Mouse (Mus musculus) T-helper 1 cell (primary cell): ENCODE results near the gene 6820408C15Rik.
"Not testable (repeated sequence)": the region's sequence is repeated elsewhere in the genome, so short reads cannot be mapped to it uniquely, and the experiment has no call there.

Experiments used
- in situ Hi-C: fragments of 300-600 bp; cut with MboI, MseI; formaldehyde crosslinking; loops from one replicate; pipeline ENCODE4 v1.15.1; 2025; ENCODE audit warnings: high pct_unique_total_duplicates

Gene 6820408C15Rik

DNA sequence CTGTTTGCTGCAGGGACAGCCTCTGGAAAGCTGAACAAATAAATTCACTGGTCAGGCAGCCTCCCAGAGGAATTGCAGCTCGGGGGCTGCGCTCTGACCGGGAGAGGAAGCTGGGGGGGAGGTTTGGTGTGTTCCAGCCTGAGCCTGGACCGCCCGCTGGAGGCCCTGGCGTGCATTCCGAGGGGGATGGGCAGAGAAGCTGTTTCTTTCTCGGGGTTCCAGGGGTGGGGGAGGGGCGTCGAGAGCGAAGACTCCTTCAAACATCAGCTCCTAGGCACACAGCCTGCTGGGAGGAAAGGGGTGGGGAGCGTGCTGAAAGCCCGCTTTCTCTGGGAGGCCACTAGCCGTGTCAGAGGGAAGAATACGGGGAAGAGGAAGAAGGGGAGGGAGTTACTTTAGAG is 4.4 kb upstream of the 6820408C15Rik start:
- in situ Hi-C loops = no loop called here

DNA sequence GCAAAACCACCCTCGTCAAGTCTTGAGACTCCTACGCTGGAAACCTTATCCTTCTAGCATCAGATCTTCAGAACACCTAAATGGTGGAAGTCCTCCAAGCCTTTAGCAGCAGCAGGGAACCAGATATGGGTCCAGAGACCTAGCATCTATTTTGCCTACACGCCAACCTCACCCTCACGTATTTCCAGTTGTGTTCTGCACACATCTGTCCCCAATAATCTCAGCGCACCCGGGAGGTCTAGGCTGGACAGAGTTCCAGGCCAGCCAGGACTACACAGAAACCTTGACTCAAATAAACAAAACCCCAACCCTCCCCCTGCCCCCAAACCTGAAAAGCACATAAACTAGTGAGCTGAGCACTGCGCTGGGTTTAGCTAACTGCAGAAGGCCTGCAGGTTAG is 3.9 kb upstream of the 6820408C15Rik start:
- in situ Hi-C loops = no loop called here

DNA sequence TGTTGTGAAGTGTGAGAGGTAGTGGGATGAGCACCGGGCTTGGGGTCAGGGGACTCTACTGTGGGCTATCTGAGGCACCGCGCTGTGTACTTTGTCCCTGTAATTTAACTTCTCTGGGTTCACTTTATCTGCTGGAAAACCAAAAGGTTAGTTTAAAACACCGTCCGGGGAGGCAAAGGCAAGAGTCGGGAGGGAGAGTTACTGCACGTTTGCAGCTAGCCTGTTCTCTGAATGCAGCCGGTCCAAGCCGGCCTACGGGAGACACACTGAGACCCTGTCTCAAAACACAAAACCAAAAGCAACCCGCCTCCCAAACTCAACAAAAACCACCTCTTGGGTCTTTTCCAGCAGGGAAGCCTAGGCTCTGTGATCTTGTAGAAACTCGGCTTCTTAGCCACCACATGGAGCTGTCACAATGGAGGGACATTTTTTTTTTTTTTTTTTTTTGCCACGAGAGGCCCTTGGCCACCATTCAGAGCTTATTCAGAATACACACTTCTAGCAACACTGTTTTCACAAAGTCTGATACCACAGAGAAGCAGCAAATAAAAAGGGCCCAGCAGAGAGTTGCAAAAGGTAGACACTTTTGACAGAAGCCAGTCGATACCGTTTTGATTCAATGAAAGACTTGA is 2.7 kb upstream of the 6820408C15Rik start:
- in situ Hi-C loops = no loop called here

DNA sequence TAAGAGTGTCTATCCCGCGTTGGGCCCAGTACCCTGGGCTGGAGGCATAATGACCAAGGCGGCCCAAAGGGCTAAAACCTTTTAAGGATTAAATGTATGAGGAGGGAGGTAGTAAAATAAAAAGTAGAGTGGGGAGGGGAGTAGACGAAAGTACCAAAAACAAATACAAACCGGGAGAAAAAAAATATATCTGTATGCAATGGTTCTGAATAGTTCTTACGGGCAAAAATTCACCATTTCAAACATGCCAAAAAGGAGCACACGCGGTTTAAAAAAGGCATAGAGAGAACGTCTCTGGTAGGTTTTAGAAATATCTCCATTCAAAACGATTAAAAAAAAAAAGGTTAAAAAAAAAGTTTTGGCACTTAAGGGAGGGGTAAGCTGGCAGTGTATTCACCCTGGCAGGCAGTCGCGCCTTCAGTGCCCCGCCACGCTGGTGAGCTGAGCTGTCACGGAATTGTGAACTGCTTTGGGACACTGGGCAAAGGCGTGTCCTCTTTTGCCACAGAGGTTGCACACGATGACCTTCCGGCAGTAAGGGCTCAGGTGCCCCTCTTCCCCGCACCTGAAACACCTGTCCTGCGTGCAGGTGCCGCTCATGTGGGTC is 2.1 kb upstream of the 6820408C15Rik start:
- in situ Hi-C loops = no loop called here

DNA sequence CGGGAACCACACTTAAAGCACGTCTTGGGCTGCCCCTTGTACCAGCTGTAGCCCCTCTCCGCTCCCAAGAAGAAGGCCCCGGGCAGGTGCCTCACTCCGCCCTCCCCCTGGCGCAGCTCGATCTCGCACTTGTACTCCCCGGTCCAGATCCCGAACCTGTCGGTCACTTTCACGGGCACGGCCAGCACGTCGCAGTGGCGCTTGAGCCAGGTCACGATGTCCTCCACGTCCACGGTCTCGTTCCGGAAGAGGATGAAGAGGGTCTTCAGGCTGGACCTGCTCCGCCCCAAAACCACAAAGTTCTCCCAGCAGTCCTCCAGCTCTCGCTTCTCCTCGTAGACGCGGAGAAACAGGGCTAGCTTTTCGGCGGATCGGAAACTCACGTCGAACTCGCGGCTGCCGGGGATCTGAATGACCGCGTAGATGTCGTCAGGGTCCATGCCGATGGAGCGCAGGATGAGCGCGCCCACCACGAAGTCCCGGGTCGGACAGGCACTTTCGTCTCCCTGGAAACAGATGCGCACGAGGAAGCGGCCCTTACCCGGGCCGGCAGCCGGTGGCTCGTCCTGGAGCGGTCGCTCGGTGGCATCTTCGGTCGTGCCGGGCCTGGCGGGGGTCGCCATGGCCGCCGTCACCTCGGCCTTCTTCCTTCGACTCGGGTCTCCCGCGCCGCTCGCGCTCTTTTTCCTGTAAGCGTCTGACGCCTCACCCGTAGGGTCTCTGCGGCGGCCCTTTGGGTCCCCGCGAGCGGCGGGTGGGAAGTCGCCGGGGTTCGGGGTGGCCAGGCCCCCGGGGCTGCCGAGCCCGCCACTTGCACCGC is 1.4 kb upstream of the 6820408C15Rik start:
- in situ Hi-C loops = no loop called here

DNA sequence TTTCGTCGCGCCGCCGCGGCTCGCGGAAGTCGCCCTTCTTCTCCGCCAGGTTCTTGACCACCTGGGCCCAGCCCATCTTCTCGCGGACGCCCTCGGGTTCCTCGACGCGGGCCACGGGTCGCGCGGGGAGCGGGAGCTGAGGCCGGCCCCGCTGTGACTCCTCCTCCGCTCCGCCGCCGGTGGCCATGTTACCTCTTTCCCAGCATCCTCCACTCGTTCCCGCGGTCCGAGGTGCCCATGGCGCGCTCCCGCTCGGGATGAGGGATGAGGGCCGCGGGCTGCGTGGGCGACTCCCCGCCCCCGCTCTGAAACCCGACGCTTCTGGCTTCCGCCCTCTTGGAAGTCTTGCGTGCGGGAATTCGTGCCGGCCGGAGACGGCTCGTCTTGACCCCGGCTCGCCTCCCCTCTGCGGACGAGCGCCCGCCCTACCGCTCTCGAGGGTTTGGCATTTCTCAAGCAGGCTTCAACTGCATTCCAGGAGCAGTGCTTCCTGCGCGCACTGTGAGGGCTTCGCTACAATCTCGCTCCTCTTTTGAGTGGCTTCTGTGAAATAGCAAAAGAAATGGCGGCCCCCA is 709 bp upstream of the 6820408C15Rik start, which contains the start of gene Zcchc3:
TSS of gene Zcchc3 (minus strand) at position 437 of the 575 bp plus-strand sequence.
- in situ Hi-C loops = no loop called here

DNA sequence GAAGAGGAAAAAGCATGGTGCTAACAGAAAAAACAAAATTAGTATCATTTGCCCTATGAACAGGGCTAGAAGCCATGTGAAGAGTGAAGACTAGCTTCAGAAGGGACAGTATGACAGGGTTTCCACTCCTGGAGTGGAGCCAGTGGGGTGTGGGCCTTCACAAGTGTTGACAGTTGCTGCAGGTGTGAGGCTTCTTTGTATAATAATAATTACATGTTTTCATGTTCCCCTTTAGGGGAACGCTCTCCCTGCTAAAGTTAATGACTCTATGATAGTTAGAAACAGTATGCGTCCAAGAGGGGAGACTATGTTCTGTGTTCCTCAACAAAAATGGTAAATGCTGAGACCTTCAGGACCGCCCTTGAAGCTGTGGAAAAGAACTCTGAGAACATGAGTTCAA is 399 bp downstream of the 6820408C15Rik start:
- in situ Hi-C loops = no loop called here

DNA sequence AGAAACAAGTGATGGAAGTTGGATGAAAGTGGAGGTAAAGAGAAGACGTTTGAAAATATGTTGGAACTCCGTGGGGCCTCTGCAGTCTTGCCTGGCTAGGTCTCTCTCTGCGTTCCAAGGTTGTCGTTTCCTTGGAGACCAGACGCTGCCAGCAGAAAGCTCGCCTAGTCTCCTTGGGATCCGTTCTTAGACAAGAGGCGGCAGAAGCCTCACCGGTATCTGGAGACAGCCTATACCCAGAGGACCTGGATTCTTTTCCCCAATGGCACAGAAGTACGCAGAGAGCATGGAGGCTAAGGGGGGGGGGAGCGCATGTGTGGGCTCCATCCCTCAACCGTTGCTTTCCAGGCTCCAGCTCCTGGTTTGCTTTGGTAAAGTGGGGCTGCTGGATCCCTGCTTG is 12.1 kb downstream of the 6820408C15Rik start:
- in situ Hi-C loops = no loop called here

DNA sequence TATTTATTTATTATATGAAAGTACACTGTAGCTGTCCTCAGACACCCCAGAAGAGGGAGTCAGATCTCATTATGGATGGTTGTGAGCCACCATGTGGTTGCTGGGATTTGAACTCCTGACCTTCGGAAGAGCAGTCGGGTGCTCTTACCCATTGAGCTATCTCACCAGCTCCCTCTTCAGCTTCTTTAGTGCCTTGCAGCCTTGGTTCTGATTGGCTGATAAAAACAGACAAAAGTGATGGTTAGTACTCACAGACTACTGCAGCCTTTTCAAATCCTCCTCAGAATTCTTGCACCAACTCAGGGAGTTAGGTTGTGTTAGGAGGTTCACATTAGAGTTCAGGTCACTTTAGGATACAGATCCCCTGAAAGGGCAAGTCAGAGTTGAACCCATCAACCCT is 13.1 kb downstream of the 6820408C15Rik start:
- in situ Hi-C loops = not testable (repeated sequence)

DNA sequence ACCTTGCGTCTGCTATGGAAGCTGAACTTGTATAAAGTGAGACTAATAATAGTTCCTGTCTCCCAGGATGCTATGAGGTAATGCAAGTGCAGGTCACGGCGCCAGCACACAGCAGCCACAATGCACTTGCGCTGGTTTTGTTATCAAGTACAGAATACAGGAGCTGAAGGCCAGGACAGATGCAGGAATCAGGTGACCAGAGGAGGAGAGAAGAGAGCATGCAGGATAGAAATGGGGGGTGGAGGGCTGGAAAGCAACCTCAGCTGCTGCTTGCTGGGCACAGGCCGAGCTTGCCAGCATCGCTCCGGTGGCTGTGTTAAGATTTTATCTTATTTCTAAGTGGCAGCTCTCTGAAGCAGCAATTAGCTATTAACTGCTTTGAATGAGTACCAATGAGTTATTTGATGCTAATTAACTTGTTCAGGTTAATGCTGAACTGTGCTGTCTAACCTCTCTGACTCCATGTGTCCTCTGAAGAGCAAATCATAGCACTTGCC is 21.1 kb downstream of the 6820408C15Rik start:
- in situ Hi-C loops = no loop called here

DNA sequence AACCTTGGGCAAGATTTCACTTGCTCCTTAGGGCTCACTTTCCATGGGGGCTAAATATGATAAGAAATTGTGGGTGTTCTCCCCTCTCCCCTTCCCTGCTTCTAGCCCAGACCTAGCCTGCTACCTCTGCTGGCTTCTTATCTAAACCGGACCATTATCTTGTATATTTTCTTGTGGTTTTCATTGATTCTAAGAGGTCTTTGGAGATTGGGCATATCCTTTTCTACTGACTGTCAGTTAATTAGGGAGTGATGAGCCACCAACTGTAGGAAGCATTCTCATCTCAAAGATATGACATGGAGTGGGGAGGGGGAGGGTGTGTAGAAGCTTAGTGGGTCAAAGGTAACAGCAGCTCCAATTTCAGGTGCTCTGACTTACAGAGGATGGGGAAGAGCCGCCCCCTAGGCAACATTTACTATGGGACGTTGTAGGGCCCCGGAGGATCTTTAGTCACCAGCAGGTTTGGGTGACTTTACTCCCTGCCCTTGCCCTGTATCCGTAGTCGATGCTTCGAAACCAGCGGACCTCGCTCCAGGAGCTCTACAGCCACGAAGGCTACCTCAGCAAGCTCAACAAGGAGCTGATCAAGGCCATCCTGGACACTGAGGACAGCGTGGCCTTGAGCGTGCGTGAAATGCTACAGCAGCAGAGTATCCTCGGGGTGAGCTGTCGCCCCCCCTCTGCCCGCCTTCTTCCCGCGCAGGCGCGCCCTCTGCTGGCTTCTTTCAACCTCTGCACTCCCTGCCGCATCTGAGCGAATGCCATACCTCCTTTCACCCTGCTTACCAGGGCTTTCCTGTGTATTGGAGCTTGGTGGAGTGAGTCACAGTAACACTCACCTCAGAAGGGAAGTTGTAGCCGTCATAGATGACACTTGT is 21.8 kb downstream of the 6820408C15Rik start:
- in situ Hi-C loops = no loop called here

DNA sequence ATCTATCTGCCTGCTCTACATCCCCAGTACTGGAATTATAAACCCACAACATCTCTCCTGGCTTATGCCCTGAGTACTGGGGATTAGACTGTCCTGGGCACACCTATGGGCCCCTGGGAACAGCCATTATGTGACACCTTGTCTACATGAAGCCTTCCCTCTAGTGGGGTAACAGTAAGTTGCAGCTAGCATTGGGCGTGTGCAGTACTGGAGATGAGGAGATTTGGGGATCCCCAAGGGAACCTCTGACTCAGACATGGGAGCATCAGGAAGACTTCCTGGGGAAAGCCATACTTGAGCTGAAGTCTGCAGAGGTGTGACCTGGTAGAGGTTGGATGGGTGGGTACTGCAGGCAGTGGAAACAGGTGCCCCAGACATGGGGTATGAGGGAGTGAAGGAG is 23.6 kb downstream of the 6820408C15Rik start:
- in situ Hi-C loops = no loop called here

DNA sequence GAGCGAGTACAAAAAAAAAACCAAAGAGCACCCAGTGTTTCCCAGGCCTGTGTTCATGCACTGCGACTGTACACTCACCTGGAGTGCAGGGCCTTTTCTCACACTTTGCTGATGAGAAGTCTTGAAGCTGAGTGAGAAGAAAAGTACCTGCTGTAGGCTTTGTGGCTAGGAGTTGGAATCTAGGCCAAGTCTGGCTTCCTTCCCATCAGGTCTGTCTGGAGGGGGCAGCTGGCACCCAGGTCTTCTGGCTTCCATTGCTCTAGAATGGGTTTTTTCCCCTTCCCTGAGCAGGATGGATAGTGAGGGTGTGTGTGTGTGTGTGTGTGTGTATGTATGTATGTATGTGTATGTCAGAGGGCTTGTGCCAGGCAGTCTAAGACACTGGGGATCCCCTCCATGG is 24.4 kb downstream of the 6820408C15Rik start:
- in situ Hi-C loops = no loop called here

DNA sequence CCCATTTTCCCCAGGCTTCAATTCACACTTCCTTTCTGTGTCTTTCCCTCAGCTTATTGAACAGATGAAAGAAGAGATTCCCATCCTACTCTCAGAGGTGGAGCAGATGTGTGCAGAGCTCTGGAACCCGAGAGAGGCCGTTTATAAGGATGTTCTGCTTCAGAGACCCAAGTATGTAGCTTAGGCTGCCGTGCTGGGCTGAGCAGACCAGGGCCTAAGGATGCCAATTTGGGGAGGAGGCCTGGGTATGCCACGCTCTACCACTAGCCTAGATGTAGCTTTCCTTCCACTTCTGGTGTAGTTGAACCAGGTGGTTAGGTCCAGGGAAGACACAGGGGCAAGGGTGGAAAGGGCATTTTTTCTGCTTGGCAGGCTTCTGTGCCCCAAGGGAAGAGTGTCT is 26.9 kb downstream of the 6820408C15Rik start:
- in situ Hi-C loops = no loop called here

DNA sequence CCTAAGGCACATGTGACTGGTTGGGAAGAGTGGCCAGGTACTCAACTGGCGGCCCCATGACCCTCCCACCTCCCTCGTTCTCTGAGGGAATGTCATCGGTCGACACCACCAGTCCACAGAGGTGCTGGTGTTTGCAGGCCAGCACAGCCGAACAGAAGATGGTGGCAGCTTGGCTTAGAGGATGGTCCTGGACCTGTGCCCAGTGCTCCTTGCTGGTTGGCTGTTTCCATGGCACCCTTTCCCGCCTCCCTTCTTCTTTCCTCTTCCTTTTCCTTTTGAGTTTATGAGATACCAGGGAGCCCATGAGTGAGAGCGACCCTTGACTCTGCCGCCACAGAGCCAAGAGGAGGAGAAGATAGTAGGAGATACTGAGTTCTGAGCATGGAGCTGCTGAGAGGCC is 27.9 kb downstream of the 6820408C15Rik start:
- in situ Hi-C loops = no loop called here

DNA sequence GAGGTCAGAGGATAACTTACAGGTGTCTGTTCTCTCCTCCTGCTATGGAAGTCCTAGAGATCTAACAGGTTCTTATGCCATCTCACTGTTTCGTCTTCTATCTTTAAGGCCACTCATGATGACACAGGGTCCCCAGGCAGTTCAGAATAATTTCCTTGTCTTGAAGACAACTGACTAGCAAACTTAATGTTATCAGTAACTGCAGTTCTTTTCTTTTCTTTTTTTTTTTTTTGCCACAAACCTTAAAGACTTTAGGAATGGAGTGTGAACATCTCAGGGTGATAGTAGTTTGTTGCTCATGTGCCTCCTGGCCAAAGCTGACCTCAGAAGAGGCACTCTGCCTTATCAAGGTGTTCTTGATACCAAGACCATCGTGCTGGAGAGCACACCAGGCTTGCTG is 31.3 kb downstream of the 6820408C15Rik start:
- in situ Hi-C loops = loop anchor here (5.0 kb wide), 1 partner anchor 106 kb away; no protein-coding TSS in a partner anchor

DNA sequence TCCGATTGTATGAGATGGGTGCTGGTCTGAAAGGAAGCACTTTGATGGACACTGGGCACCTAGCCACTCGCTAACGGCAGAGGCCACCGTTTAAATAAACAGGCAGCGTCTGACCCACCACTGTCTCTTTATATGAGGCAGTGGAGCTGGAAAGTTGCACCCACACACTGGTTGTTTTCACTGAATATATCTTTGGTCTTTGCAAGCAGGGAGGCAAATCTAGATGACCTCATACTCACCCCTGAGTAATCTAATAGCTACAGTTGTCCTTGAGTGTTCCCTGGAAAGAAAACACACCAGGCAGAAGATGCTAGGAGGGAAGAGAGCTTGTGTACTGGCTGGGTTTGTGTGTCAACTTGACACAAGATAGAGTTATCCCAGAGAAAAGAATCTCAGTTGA is 32.1 kb downstream of the 6820408C15Rik start:
- in situ Hi-C loops = loop anchor here (5.0 kb wide), 1 partner anchor 105 kb away; no protein-coding TSS in a partner anchor

DNA sequence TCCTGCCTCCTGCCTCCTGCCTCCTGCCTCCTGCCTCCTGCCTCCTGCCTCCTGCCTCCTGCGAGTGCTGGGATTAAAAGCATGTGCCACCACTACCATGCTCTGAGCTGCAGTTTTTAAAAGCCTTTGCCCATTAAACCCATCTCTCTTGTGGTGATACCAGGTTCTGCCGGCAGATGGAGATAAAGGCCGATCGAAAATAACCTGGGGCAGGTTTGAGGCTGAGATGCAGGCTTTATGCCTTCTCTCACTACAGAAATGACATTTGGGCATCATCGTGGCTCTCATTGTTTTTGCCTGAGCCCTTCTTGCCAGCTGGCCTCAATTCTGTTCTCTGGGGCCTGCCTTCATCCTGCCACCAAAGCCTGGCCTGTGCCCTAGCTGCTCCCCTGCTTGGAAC is 34.9 kb downstream of the 6820408C15Rik start:
- in situ Hi-C loops = no loop called here

DNA sequence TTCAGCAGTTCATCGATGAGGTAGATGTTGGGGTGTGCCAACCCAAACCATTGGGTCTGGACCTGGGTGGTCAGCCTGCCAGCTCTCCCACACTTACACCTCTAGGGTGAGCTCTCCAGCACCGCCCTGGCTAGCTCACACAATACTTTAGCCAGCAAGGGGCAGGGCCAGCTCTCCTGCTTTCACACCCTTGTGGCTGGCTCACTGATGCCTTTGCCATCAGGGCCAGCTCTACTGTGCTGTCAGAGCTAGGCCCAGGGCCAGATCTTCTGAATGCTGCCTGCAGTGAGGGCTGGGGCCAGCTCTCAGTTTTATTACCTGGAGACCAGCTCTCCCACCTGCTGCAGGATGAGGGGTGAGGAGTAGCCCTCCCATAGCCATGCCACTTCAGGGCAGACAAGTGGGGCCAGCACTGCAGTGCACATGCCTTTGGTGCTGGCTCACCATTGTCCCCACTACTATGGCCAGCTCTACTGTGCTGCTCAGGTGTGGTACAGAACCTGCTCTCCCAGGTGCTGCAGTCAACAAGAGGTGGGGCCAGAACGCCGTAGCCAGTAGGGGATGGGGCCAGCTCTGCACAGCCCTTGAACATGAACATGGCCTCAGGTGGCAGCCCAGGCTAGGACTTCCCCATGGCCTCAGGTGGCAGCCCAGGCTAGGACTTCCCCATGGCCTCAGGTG is 36.9 kb downstream of the 6820408C15Rik start:
- in situ Hi-C loops = no loop called here

DNA sequence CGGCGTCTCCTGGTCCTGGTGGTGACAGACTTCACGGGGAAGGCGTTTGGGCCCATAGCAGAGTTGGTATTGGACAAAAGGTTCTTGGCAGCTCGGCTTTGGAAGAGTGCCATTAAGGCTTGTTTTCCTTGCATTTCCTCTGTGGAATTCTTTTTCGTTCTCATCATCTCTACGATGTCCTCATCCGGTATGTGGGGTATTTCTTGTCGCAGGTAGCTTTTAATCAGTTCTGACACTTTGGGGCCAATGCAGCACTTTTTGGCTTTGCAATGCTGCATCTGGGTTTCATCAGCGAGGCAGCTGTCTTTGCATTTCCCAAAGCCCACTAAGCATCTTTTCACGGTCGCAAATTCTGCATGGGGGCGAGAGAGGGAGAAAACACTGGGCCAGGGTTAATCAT is 43.9 kb downstream of the 6820408C15Rik start:
- in situ Hi-C loops = no loop called here
